Mouse (Mus musculus): ENCODE measurements at regions not wholly inside any gene's neighbourhood (a gene's known extent, or its start where the extent isn't known, plus 50 kb on each side); places are given as distances from the start of the nearest gene placed in this dataset.
A peak's percentile ranks its signal among the peaks of the same experiment; 100 is the strongest.

DNA sequence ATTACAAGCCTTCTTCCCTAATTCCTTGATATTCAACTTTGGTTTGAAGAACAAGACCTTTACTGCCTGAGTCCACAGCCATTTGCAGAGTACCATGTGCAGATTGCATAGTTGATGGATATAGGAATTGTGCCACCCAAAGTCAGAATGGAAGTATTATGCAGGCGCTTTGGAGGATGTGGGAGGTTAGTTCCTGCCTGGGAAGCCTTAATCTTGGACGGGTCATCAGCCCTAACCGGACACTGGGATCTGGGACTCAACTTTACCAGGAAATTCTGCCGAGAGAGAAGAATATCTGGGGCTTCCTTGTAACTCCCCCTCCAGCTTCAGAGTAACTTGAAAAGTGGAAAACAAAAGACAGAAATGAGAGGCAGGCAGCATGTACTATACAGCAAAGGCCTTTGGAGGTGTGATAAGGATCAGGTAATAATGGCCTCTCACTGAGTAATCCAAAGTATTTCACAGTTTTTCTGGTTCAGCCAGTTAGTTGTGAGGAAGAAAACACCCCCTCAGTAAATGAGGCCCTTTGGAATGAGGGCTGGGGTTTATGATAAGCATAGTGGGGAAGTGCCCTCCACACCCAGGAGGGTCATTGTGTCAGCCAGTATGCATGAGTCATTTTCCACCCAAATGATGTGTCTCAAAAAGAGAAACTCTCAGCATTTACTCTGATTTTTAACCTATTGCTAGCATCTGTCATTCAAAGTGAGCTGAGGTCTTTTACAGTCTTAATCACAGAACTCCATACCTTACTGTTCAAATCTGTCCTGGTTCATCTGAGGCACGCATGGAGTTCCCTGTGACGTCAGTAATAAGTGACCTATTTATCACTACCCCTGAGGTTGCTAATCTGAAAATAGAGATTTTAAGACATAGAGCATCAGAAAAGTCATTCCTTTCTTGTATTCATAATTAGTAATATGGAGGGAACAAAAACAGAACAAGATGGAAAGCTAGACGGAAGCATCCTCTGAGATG is 91.7 kb upstream of the Klf6 start:
- Histone ChIP-seq H3K27me3 (ENCODE audit: control insufficient read depth in 1 of 2, insufficient read depth in 2 of 2, low read length in 2 of 2) (no peaks in the 10 kb centered on the region; a peak in 1 of 4 replicates), H3K9me3 (replicated peaks; ENCODE audit: insufficient read depth, low read length) (no peaks in the 10 kb centered on the region), H3K4me1 (ENCODE audit: control insufficient read depth in 1 of 2, insufficient read depth in 2 of 2, low read length in 2 of 2) (0 out of 4 replicates have a peak, but pooled peaks cover 0 to 2% of the 10 kb centered on the region in 2 experiments), H3K27ac (ENCODE audit: control insufficient read depth, low read depth, low read length) (no peak overlapping the region), H3K4me3 (ENCODE audit: control insufficient read depth in 1 of 2, insufficient read depth in 1 of 2, low read depth in 2 of 2, low read length in 2 of 2) (no peak overlapping the region), H3K9ac (ENCODE audit: control insufficient read depth, low read depth, low read length, poor library complexity, severe bottlenecking) (no peak overlapping the region), H3K79me2 (ENCODE audit: control insufficient read depth, insufficient read depth, low read length, poor library complexity) (no peaks in the 10 kb centered on the region), H3K36me3 (ENCODE audit: control insufficient read depth in 1 of 2, insufficient read depth in 2 of 2, low read length in 2 of 2) (no peaks in the 10 kb centered on the region)
- peak; percentile 24 for DNase-seq (ENCODE audit: low read depth, low spot score)
- TF ChIP-seq ETS1 (IDR thresholded peaks at IDR 0.05; ENCODE audit: low read depth, low read length) (no peak), ZNF384 (IDR thresholded peaks at IDR 0.05; ENCODE audit: low read depth, low read length) (no peak), UBTF (IDR thresholded peaks at IDR 0.05; ENCODE audit: borderline replicate concordance, insufficient read depth, low read depth, low read length) (no peak), EP300 (IDR thresholded peaks at IDR 0.05; ENCODE audit: low read depth in 1 of 2, low read length in 2 of 2) (0 out of 4 replicates have a peak, but pooled peaks of 1 of the 2 experiments have one; percentile 10), RCOR1 (IDR thresholded peaks at IDR 0.05; ENCODE audit: low read depth, low read length) (no peak), ZKSCAN1 (IDR thresholded peaks at IDR 0.05; ENCODE audit: low read depth, low read length) (no peak), CTCF (IDR thresholded peaks at IDR 0.05 in 2 of 3, conservative IDR thresholded peaks at IDR 0.05 in 1 of 3; ENCODE audit: control insufficient read depth in 1 of 3, insufficient read depth in 1 of 3, low read depth in 2 of 3, low read length in 3 of 3, poor library complexity in 1 of 3, severe bottlenecking in 1 of 3) (no peak), TCF12 (IDR thresholded peaks at IDR 0.05; ENCODE audit: low read depth, low read length) (no peak)

DNA sequence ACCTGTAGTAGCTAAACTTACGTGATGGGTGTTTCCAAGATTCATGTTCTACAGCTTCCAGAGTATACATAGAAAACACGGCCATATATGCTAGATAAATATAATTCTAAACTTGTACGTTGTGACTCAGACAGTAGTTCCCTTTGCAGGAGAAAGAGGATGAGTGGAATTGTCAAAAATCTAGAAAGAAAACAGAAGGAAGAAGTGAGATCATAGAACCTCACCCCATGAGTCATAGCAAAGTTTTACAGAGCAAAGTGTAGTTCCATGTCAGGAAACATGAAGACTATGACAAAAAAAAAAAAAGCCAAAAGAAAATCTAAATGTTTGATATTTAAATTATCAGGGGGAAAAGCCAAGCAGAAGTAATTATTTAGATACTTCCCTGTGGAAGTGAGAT is 87.5 kb upstream of the Klf6 start:
- H3K4me1 ChIP-seq (ENCODE audit: control insufficient read depth in 1 of 2, insufficient read depth in 2 of 2, low read length in 2 of 2): peaks cover 2 to 3% of the 10 kb centered on the region in 2 experiments; a peak in 3 of 4 replicates
- TF ChIP-seq USF2 (IDR thresholded peaks at IDR 0.05; ENCODE audit: borderline replicate concordance in 1 of 2, insufficient read depth in 1 of 2, low read depth in 1 of 2, low read length in 2 of 2) (no peak), POLR2AphosphoS2 (IDR thresholded peaks at IDR 0.05; ENCODE audit: low read length) (no peak), TCF12 (IDR thresholded peaks at IDR 0.05; ENCODE audit: low read depth, low read length) (no peak), HCFC1 (IDR thresholded peaks at IDR 0.05; ENCODE audit: low read depth, low read length) (no peak), ZKSCAN1 (IDR thresholded peaks at IDR 0.05; ENCODE audit: low read depth, low read length) (no peak), CHD1 (IDR thresholded peaks at IDR 0.05; ENCODE audit: low read depth, low read length) (no peak), MAFK (IDR thresholded peaks at IDR 0.05; ENCODE audit: borderline replicate concordance, low read depth, low read length) (no peak), MYB (IDR thresholded peaks at IDR 0.05; ENCODE audit: low read depth, low read length) (no peak), POLR2A (IDR thresholded peaks at IDR 0.05; ENCODE audit: control insufficient read depth in 1 of 2, insufficient read depth in 1 of 2, low read depth in 1 of 2, low read length in 2 of 2, poor library complexity in 1 of 2) (no peak), NRF1 (IDR thresholded peaks at IDR 0.05; ENCODE audit: insufficient read depth, low read depth, low read length, poor library complexity, severe bottlenecking) (no peak), SMC3 (IDR thresholded peaks at IDR 0.05; ENCODE audit: low read depth, low read length) (no peak), POLR2AphosphoS5 (IDR thresholded peaks at IDR 0.05; ENCODE audit: borderline replicate concordance, low read depth, low read length) (no peak), KAT2A (conservative IDR thresholded peaks at IDR 0.05; ENCODE audit: low read depth, low read length) (no peak), UBTF (IDR thresholded peaks at IDR 0.05; ENCODE audit: borderline replicate concordance, insufficient read depth, low read depth, low read length) (no peak), USF1 (IDR thresholded peaks at IDR 0.05; ENCODE audit: low read depth, low read length) (no peak), MAZ (IDR thresholded peaks at IDR 0.05; ENCODE audit: low read depth, low read length) (no peak)
- no peak overlapping the region for H3K9ac ChIP-seq (ENCODE audit: control insufficient read depth, low read depth, low read length, poor library complexity, severe bottlenecking)
- no peaks in the 10 kb centered on the region for H3K9me3 ChIP-seq (replicated peaks; ENCODE audit: insufficient read depth, low read length)
- H3K79me2 ChIP-seq (ENCODE audit: control insufficient read depth, insufficient read depth, low read length, poor library complexity): no peaks in the 10 kb centered on the region
- H3K36me3 ChIP-seq (ENCODE audit: control insufficient read depth in 1 of 2, insufficient read depth in 2 of 2, low read length in 2 of 2): peaks cover 0 to 12% of the 10 kb centered on the region in 2 experiments; a peak in 2 of 4 replicates
- DNase-seq (ENCODE audit: low read depth, low spot score): no peak
- H3K27ac ChIP-seq (ENCODE audit: control insufficient read depth, low read depth, low read length): no peak overlapping the region
- no peak overlapping the region for H3K4me3 ChIP-seq (ENCODE audit: control insufficient read depth in 1 of 2, insufficient read depth in 1 of 2, low read depth in 2 of 2, low read length in 2 of 2)
- H3K27me3 ChIP-seq (ENCODE audit: control insufficient read depth in 1 of 2, insufficient read depth in 2 of 2, low read length in 2 of 2): no peaks in the 10 kb centered on the region

Measured in MEL (cell line).